Mouse (Mus musculus) frontal cortex, postnatal 10 days (tissue): ENCODE measurements around the gene Zfp12.
"Not testable (repeated sequence)": the region's sequence is repeated elsewhere in the genome, so short reads cannot be mapped to it uniquely, and the experiment has no call there.

ENCODE experiments used
- DNase-seq, 2 experiments: peaks; one replicate each; pipeline ENCODE4 v3.0.0; 2022; ENCODE audit warnings: low spot score in 2 of 2, mixed read lengths in 1 of 2

Gene Zfp12

GRCm38 (mm10) chr5:143235028-143235693 is at the start of gene Zfp12:
Gene Zfp12, plus strand, starts transcription at chr5:143235163.
- peak; percentile 92 to 95 for DNase-seq

DNA sequence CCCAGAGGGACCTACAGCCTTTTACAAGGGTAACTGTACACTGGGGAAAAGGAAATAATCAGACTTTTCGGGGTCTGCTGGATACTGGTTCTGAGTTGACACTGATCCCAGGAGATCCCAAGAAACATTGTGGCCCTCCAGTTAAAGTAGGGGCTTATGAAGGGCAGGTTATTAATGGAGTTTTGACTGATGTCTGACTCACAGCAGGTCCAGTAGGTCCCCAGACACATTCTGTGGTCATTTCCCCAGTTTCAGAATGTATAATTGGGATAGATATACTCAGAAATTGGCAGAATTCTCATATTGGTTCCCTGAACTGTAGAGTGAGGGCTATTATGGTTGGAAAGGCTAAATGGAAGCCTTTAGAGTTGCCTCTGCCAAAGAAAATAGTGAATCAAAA is 46.9 kb upstream of the Zfp12 start:
- DNase-seq = not testable (repeated sequence)

DNA sequence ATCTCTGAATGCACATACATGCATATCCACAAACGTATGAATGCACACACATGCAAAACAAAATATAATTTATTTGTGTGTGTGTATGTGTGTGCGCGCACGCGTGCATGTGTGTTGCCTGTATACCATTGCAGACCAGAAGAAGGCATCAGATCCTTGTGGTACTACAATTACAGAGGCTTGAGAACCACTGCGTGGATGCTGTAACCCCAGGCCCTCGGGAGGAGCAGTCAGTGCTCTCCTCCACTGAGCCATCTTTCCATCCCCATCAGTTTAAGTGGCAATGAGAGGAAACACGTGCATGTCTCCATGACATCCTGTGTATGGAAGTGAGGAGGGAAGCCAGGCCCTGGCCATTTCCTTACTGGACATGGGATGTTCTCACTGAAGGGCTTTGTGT is 42.2 kb upstream of the Zfp12 start:
- DNase-seq = no peak

GRCm38 (mm10) chr5:143194747-143195146 is 40.2 kb upstream of the Zfp12 start:
- not testable (repeated sequence) for DNase-seq

DNA sequence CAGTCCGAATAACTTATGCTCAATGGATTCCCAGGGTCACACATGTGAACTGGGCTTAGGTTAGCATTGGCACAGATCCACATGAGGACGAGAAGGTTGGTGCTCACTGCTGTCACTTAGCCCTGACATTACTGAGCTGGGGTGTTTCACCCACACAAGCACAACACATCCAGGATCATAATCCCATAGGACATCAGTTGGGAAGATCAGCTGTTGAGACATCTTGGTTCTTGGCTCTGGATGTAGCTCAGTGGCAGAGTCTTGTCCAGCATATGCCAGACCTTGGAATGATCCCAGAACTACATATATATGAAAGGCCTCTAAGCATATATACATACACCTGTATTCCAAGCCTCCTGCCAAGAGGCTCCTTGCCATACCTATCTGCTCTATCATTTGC is 39.8 kb upstream of the Zfp12 start:
- no peak for DNase-seq

GRCm38 (mm10) chr5:143196506-143196905 is 38.5 kb upstream of the Zfp12 start:
- no peak for DNase-seq

DNA sequence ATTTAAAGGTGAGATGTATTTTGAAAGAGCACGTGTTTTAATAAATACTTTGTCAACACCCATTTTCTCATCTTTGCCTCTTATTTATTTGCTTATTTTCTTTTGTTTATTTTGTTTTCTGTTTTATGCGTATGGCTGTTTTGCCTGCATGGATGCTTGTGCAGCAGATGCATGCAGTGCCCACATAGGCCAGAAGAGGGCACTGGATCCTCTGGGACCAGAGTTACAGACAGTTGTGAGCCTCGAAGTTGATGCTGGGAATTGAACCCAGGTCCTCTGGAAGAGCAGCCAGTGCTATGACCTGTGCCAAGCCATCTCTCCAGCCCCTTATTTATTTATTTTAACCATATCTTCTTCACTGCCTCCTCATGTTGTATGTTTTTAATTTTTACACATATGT is 29.9 kb upstream of the Zfp12 start:
- no peak for DNase-seq

- no peak for DNase-seq
Observed at GRCm38 (mm10) chr5:143213832-143214231, 21.1 kb upstream of the Zfp12 start.

DNA sequence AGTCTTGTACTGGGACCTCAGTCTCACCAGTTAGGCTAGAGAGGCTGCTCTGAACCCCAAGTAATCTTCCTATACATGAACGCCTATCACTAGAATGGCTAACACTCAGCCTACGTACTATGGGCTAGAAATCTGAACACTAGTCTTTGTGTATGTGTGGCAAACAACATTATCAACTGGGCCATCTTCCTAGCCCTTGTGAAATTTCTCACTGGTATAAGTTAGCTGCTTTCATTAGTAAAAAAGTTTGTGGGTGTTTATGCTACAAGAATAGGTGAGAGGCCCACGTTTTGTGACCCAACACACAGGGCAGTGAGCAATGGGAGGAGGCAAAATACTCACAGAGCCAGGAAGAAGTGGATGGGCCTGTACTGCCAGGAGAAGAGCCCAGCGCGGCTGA is 14.0 kb upstream of the Zfp12 start:
- no peak for DNase-seq

- DNase-seq = no peak
Observed at GRCm38 (mm10) chr5:143222287-143222686, 12.7 kb upstream of the Zfp12 start.

- DNase-seq = no peak
Observed at GRCm38 (mm10) chr5:143226790-143227189, 8.2 kb upstream of the Zfp12 start, which contains the start of gene Spdye4a. Gene Spdye4a, minus strand, starts transcription at chr5:143226890.

DNA sequence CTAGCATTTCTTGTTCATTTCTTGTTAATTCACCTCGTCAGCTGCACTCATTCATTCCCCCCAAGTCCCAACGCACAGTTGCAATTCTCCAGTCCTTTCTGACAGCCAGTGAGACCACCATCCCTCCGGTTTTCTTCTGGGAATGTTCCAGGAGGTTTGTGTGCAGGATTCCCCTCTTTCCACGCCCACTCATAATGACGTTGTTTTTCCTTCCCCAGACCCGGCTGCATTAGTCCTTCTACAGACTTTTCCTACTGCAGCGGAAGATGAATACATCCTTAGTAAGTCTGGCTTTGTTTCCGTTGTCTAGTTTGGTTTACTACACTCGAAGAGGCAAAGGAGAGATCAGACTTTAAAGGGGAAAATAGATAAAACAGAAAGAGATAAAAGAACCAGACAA is 1.1 kb downstream of the Zfp12 start:
- DNase-seq = no peak

DNA sequence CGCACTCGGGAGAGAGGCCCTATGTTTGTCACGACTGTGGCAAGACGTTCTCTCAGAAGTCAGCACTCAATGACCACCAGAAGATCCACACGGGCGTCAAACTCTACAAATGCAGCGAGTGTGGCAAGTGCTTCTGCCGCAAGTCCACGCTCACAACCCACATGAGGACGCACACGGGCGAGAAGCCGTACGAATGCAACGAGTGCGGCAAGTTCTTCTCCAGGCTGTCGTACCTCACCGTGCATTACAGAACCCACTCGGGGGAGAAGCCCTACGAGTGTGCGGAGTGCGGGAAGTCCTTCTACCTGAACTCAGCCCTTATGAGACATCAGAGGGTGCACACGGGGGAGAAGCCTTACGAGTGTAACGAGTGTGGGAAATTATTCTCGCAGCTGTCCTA is 10.0 kb downstream of the Zfp12 start:
- DNase-seq = no peak

GRCm38 (mm10) chr5:143252039-143252438 is 17.1 kb downstream of the Zfp12 start:
- no peak for DNase-seq

DNA sequence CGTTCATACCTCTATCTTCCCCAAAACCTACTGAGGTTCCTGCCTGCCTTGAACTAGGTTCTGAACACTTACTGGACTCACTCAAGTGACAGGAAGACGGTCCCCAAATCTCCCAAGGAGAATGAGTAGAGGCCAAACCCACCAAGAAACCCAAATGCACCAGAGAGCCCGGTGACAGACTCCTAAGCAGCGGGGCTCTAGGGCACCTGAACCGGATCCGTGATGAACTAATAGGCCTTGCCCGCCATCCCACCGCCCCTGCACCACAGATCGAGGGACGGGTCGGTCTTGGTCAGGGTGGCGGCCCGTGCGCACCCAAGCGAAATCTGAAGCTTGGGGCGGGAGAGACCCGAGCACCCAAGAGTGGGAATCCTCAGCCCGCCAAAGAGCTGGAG is 17.8 kb downstream of the Zfp12 start:
- DNase-seq = no peak

DNA sequence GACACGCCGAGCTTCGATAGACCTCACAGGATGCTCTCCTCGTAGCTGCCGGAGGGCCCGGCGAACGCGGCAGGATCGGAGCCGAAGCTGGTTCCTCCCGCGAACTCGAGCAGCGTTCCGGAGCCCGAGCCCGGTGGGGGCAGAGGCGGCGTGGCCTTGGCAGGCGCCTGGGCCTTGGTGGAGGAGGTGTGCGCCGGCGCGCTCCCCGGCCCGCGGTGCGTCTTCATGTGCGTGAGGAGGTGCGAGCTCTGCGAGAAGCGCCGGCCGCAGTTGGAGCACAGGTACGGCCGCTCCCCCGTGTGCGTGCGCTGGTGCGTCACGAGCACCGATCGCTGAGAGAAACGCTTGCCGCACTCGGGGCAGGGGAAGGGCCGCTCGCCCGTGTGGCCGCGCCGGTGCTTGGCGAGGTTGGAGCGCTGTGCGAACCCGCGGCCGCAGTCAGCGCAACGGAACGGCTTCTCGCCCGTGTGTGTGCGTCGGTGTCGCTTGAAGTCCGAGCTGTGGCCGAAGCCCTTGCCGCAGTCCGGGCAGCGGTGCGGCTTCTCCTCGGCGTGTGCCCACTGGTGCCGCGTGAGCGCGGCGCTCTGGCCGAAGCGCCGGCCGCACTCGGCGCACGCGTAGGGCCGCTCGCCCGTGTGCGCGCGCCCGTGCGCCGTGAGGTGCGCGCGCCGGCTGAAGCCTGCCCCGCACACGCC is 18.4 kb downstream of the Zfp12 start:
- DNase-seq = no peak

DNA sequence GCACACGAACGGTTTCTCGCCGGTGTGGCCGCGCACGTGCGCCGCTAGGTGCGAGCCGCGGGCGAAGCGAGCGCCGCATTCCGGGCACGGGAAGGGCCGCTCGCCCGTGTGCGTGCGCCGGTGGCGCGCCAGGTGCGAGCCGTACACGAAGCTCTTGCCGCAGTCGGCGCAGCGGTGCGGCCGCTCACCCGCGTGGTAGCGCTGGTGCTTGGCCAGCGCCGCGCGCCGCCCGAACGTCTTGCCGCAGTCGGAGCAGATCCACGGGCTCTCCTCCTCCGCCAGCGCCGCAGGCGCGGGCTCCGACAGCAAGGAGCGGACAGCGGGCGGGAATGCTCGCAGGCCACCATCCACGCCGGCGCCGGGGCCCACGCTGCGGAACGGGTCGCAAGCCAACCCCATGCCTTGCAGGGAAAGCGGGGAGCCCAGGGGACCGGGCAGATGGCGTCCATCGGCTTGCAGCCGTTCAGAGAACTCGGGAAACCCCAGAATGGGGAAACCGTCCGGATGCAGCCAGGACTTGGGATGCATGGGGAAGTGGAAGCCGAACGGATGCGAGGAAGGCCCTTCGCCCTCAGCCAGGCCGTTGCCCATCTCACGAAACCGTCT is 19.0 kb downstream of the Zfp12 start:
- no peak for DNase-seq

- DNase-seq = no peak
Observed at GRCm38 (mm10) chr5:143254487-143255130, 19.6 kb downstream of the Zfp12 start.

GRCm38 (mm10) chr5:143255131-143255519 is 20.2 kb downstream of the Zfp12 start:
- no peak for DNase-seq

DNA sequence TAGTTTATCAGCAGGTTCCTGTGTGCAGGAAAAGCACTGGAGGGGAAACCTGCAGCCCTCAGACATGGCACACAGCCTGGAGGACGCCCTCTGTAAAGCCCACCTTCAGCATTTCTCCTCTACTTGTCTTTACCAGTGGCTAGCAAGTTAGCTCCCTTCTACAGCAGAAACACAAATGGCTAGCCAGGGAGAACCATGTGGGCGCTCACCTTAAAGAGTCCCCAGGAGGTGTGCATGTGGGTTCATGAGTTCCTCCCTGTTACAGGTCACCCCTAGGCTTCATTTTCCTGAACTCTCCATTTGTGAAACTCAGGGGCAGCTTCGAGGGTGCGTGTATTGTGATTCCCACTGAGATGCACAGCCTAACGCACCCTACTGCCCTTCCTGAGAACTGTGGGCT is 20.8 kb downstream of the Zfp12 start:
- DNase-seq = no peak

- no peak for DNase-seq
Observed at GRCm38 (mm10) chr5:143261636-143262035, 26.7 kb downstream of the Zfp12 start.

- DNase-seq = no peak
Observed at GRCm38 (mm10) chr5:143264689-143265088, 29.7 kb downstream of the Zfp12 start.

DNA sequence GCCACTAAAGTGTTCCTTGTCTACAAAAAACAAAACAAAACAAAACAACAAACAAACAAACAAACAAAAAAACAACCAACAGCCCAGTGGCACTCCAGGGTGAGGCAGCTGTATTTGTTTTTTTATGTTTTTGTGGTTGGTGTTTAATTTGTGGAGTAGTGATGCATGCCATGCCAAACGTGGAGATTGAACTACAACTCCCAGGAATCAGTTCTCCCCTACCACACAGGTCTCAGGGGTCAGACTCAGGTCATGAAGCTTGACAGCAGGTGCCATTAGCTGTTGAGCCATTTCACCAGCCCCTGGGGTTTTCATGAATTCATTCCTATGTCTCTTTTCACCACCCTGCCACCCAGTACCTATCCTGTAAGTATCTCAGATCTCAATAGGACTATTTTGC is 30.4 kb downstream of the Zfp12 start:
- no peak for DNase-seq
